Mouse (Mus musculus) lung, postnatal 0 days (tissue): ENCODE measurements around the gene Nos1. TPM values are rescaled to one million over a fixed set of nuclear protein-coding genes. Genes with fewer than 3 reads are reported as not detected.

Experiments
- ATAC-seq: fragments of 200-750 bp; cut with Nextera tagmentation; 2 replicates; pipeline ENCODE4 v1.8.0; 2017; ENCODE audit warnings: moderate library complexity
- DNase-seq: peaks from one replicate; pipeline ENCODE4 v3.0.0-alpha.2; 2016; ENCODE audit warnings: low spot score
- H3K27ac ChIP-seq: fragments of 300-500 bp; sonication (generic); 2 replicates; pipeline ENCODE4 v1.5.1; 2014; ENCODE audit warnings: antibody characterized with exemption, mild to moderate bottlenecking, low read length, mixed read lengths
- H3K27me3 ChIP-seq: fragments of 300-500 bp; sonication (generic); replicated peaks from 2 replicates; pipeline ENCODE4 v1.6.1; 2014; ENCODE audit warnings: low read length, mixed read lengths; ENCODE audit not compliant: insufficient read depth
- H3K36me3 ChIP-seq: fragments of 300-500 bp; sonication (generic); 2 replicates; pipeline ENCODE4 v1.6.1; 2014; ENCODE audit warnings: low read length, mixed read lengths; ENCODE audit not compliant: insufficient read depth
- H3K4me1 ChIP-seq: fragments of 300-500 bp; sonication (generic); 2 replicates; pipeline ENCODE4 v1.6.1; 2014; ENCODE audit warnings: antibody characterized with exemption, low read depth, low read length, mixed read lengths; ENCODE audit not compliant: insufficient read depth
- H3K4me2 ChIP-seq: fragments of 300-500 bp; sonication (generic); replicated peaks from 2 replicates; pipeline ENCODE4 v1.6.1; 2014; ENCODE audit warnings: low read depth, mild to moderate bottlenecking, low read length, moderate library complexity, mixed read lengths
- H3K4me3 ChIP-seq: fragments of 300-500 bp; sonication (generic); 2 replicates; pipeline ENCODE4 v1.5.1; 2014; ENCODE audit warnings: low read depth, low read length
- H3K9ac ChIP-seq: fragments of 300-500 bp; sonication (generic); replicated peaks from 2 replicates; pipeline ENCODE4 v1.6.1; 2014; ENCODE audit warnings: low read depth, mild to moderate bottlenecking
- H3K9me3 ChIP-seq: fragments of 300-500 bp; sonication (generic); 2 replicates; pipeline ENCODE4 v1.6.1; 2016; ENCODE audit warnings: low read length, mixed read lengths
- CTCF ChIP-seq: IDR thresholded peaks from 2 replicates; pipeline ENCODE4 v1.5.1; 2016; ENCODE audit warnings: antibody characterized with exemption, mild to moderate bottlenecking
- EP300 ChIP-seq: IDR thresholded peaks from 2 replicates; pipeline ENCODE4 v1.6.1; 2016; ENCODE audit warnings: antibody characterized with exemption, mild to moderate bottlenecking, control low read depth
- WGBS: fragments of 180-500 bp; shearing (Covaris S2); extraction: QIAGEN DNeasy Blood & Tissue Kit; methylation state at CpG from one replicate; pipeline ENCODE4 v1.1.7; 2014; 5-methylcytosine and 5-hydroxymethylcytosine counted together
- polyA plus RNA-seq: library from polyadenylated mRNA; unstranded; fragments of >200 nt; fragmentation: Nextera tagmentation; extraction: Ambion mirVana; gene quantifications from 2 replicates; pipeline ENCODE4 v1.2.1, GENCODE M21; 2015

The Nos1 gene
- polyA plus RNA-seq, 1 experiment from 2014 or later, result 0.05 TPM

- Histone ChIP-seq H3K4me3 (no peak overlapping the region), H3K27ac (no peak overlapping the region), H3K4me1 (no peaks in the 10 kb centered on the region), H3K9me3 (no peaks in the 10 kb centered on the region), H3K36me3 (no peaks in the 10 kb centered on the region), H3K27me3 (no peaks in the 10 kb centered on the region), H3K9ac (no peak overlapping the region), H3K4me2 (no peak overlapping the region)
- ATAC-seq (no peak), DNase-seq (no peak)
- TF ChIP-seq EP300, result no peak
- no peak for TF ChIP-seq CTCF
- 57% methylated on average over 7 of the region's 7 CpGs for WGBS
Observed at GRCm38 (mm10) chr5:117803551-117803950, 22.7 kb downstream of the Nos1 start.

- Histone ChIP-seq H3K9ac (no peak overlapping the region), H3K9me3 (no peaks in the 10 kb centered on the region), H3K4me2 (no peak overlapping the region), H3K36me3 (no peaks in the 10 kb centered on the region), H3K4me3 (no peak overlapping the region), H3K4me1 (no peaks in the 10 kb centered on the region), H3K27me3 (no peaks in the 10 kb centered on the region), H3K27ac (no peak overlapping the region)
- WGBS, result 88% methylated on average over 7 of the region's 7 CpGs
- DNase-seq (no peak), ATAC-seq (no peak)
- TF ChIP-seq CTCF (no peak), EP300 (no peak)
Observed at GRCm38 (mm10) chr5:117810930-117811329, 30.1 kb downstream of the Nos1 start.

- Histone ChIP-seq H3K27ac (no peak overlapping the region), H3K4me2 (no peak overlapping the region), H3K9ac (no peak overlapping the region), H3K4me3 (no peak overlapping the region), H3K27me3 (no peaks in the 10 kb centered on the region), H3K9me3 (no peaks in the 10 kb centered on the region), H3K4me1 (no peaks in the 10 kb centered on the region), H3K36me3 (no peaks in the 10 kb centered on the region)
- ATAC-seq (no peak), DNase-seq (no peak)
- WGBS, result 80% methylated on average over 6 of the region's 6 CpGs
- TF ChIP-seq CTCF (no peak), EP300 (no peak)
Observed at GRCm38 (mm10) chr5:117818800-117819199, 38.0 kb downstream of the Nos1 start.

- no peak for DNase-seq
Observed at GRCm38 (mm10) chr5:117820445-117820844, 39.6 kb downstream of the Nos1 start.

GRCm38 (mm10) chr5:117823811-117824210, 43.0 kb downstream of the Nos1 start:
- TF ChIP-seq EP300, result no peak
- TF ChIP-seq CTCF, result no peak
- Histone ChIP-seq H3K9me3 (no peaks in the 10 kb centered on the region), H3K4me2 (no peak overlapping the region), H3K9ac (no peak overlapping the region), H3K27me3 (no peaks in the 10 kb centered on the region), H3K36me3 (no peaks in the 10 kb centered on the region), H3K4me3 (no peak overlapping the region), H3K27ac (no peak overlapping the region), H3K4me1 (no peaks in the 10 kb centered on the region)
- DNase-seq (no peak), ATAC-seq (no peak)
- WGBS, result 91% methylated on average over 9 of the region's 9 CpGs

More at GRCm38 (mm10) chr5:117820445-117820844, 39.6 kb downstream of the Nos1 start:
- Histone ChIP-seq H3K9me3 (no peaks in the 10 kb centered on the region), H3K4me2 (no peak overlapping the region), H3K9ac (no peak overlapping the region), H3K36me3 (no peaks in the 10 kb centered on the region), H3K27me3 (no peaks in the 10 kb centered on the region), H3K4me3 (no peak overlapping the region), H3K4me1 (no peaks in the 10 kb centered on the region), H3K27ac (no peak overlapping the region)
- no peak for ATAC-seq
- TF ChIP-seq EP300 (no peak), CTCF (no peak)
- 41% methylated on average over 7 of the region's 7 CpGs for WGBS

GRCm38 (mm10) chr5:117824486-117824885, 43.7 kb downstream of the Nos1 start:
- TF ChIP-seq EP300, result no peak
- TF ChIP-seq CTCF, result peak; percentile 57
- WGBS, result 72% methylated on average over 5 of the region's 5 CpGs
- Histone ChIP-seq H3K4me2 (no peak overlapping the region), H3K27ac (no peak overlapping the region), H3K4me3 (no peak overlapping the region), H3K4me1 (no peaks in the 10 kb centered on the region), H3K27me3 (no peaks in the 10 kb centered on the region), H3K36me3 (no peaks in the 10 kb centered on the region), H3K9ac (no peak overlapping the region), H3K9me3 (no peaks in the 10 kb centered on the region)
- DNase-seq (no peak), ATAC-seq (no peak)

GRCm38 (mm10) chr5:117825336-117825735, 44.5 kb downstream of the Nos1 start:
- DNase-seq (peak; percentile 61), ATAC-seq (peak; percentile 77)
- H3K4me1 ChIP-seq, result no peaks in the 10 kb centered on the region
- no peaks in the 10 kb centered on the region for H3K9me3 ChIP-seq
- 43% methylated on average over 9 of the region's 11 CpGs for WGBS
- H3K9ac ChIP-seq, result no peak overlapping the region
- H3K4me3 ChIP-seq, result no peak overlapping the region
- H3K4me2 ChIP-seq, result 0 out of 2 replicates have a peak overlapping the region, but pooled peaks have one; percentile 12
- no peaks in the 10 kb centered on the region for H3K36me3 ChIP-seq
- no peak overlapping the region for H3K27ac ChIP-seq
- H3K27me3 ChIP-seq, result no peaks in the 10 kb centered on the region
- no peak for TF ChIP-seq EP300
- no peak for TF ChIP-seq CTCF
